Mouse (Mus musculus) erythroblast, embryonic 14.5 days (primary cell): Measurements from ENCODE around the gene Lrrc9.

Experiments
- GATA1 ChIP-seq: IDR thresholded peaks from 2 replicates; pipeline ENCODE4 v1.6.1; 2012; ENCODE audit warnings: low read length, inconsistent platforms, mixed read lengths
- TAL1 ChIP-seq: IDR thresholded peaks from 3 replicates; pipeline ENCODE4 v1.6.1; 2012; ENCODE audit warnings: low read length, inconsistent platforms, mixed read lengths

DNA sequence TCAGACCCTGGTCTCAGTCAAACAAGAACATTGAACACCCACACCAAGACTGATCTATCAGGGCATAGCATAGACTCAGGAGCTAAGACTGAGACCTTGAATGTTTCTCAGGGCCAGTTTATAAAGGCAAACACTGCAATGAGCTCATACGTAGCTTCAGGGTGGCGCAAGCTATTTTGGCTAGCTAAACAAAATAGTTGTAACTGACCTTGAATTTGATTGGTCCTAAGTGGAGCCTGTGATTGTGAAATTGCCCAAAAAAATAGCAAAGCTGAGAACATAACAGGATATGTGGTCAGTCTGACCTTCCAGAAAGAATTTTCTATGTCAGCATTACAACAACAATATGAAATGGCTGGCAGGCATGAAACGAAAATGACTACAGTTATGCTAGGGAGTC is 48.3 kb downstream of the Lrrc9 start:
- TF ChIP-seq GATA1: no peak
- TF ChIP-seq TAL1: no peak
